Mouse (Mus musculus) C2C12 (cell line): Measurements from ENCODE around the gene Ccdc162. TPM values are rescaled to one million over a fixed set of nuclear protein-coding genes. Genes with fewer than 3 reads are reported as not detected.

ENCODE experiments used
- H3K27me3 ChIP-seq: one replicate; pipeline ENCODE4 v1.6.1; 2011; ENCODE audit not compliant: control insufficient read depth, insufficient read depth, insufficient read length
- H3K36me3 ChIP-seq: one replicate; pipeline ENCODE4 v1.6.1; 2011; ENCODE audit not compliant: control insufficient read depth, insufficient read depth
- H3K4me3 ChIP-seq: one replicate; pipeline ENCODE4 v1.5.1; 2011; ENCODE audit warnings: mild to moderate bottlenecking, control low read depth; ENCODE audit not compliant: poor library complexity, insufficient read depth, severe bottlenecking
- H3K79me2 ChIP-seq: one replicate; pipeline ENCODE4 v1.6.1; 2011; ENCODE audit not compliant: control insufficient read depth, insufficient read depth
- H3K79me3 ChIP-seq: one replicate; pipeline ENCODE4 v1.6.1; 2011; ENCODE audit warnings: low read depth, control low read depth
- H3ac ChIP-seq: one replicate; pipeline ENCODE3; 2011; ENCODE audit warnings: low read depth; ENCODE audit not compliant: control insufficient read depth, insufficient read length
- CEBPB ChIP-seq: IDR thresholded peaks from one replicate; pipeline ENCODE4 v1.6.1; 2011; ENCODE audit warnings: low read depth, mild to moderate bottlenecking, control low read depth, moderate library complexity
- CTCF ChIP-seq: IDR thresholded peaks from one replicate; pipeline ENCODE4 v1.5.1; 2011; ENCODE audit not compliant: control insufficient read depth, insufficient read depth, insufficient read length
- FOSL1 ChIP-seq: IDR thresholded peaks from one replicate; pipeline ENCODE4 v1.8.0; 2011; ENCODE audit warnings: mild to moderate bottlenecking, low read length; ENCODE audit not compliant: poor library complexity, insufficient read depth, severe bottlenecking
- MAX ChIP-seq: IDR thresholded peaks from one replicate; pipeline ENCODE4 v1.6.1; 2011; ENCODE audit warnings: mild to moderate bottlenecking, control low read depth
- MYOD1 ChIP-seq: IDR thresholded peaks from one replicate; pipeline ENCODE4 v1.6.1; 2011; ENCODE audit warnings: low read depth; ENCODE audit not compliant: control insufficient read depth, insufficient read length
- MYOG ChIP-seq: IDR thresholded peaks from one replicate; pipeline ENCODE4 v1.6.1; 2011; ENCODE audit not compliant: control insufficient read depth, insufficient read length; ENCODE audit errors: extremely low read depth
- USF1 ChIP-seq: IDR thresholded peaks from one replicate; pipeline ENCODE4 v1.6.1; 2011; ENCODE audit warnings: low read depth, mild to moderate bottlenecking, control low read depth, moderate library complexity
- polyA plus RNA-seq: library from polyadenylated mRNA; unstranded; fragments of >200 nt; fragmentation: generic; extraction: Trizol; gene quantifications from one replicate; pipeline ENCODE4 v1.2.1, GENCODE M21; 2012; ENCODE audit warnings: missing spikeins

The Ccdc162 gene
- polyA plus RNA-seq, 1 experiment = 0.13 TPM

GRCm38 (mm10) chr10:41519640-41520409, 196.6 kb downstream of the Ccdc162 start:
- H3K27me3 ChIP-seq = no peaks in the 10 kb centered on the region
- H3K36me3 ChIP-seq = peaks cover 23% of the 10 kb centered on the region
- H3ac ChIP-seq = peak overlapping the region; percentile 83
- peaks cover 51% of the 10 kb centered on the region for H3K79me3 ChIP-seq
- TF ChIP-seq MAX (peak; percentile 39), CEBPB (no peak)
- H3K4me3 ChIP-seq = peak overlapping the region; percentile 80
- H3K79me2 ChIP-seq = peaks cover 55% of the 10 kb centered on the region

- Histone ChIP-seq H3K79me2 (peaks cover 48% of the 10 kb centered on the region), H3K36me3 (peaks cover 16% of the 10 kb centered on the region), H3K27me3 (no peaks in the 10 kb centered on the region), H3K79me3 (peaks cover 44% of the 10 kb centered on the region), H3K4me3 (peak within 1 kb of the TSS; percentile 80), H3ac (peak within 1 kb of the TSS; percentile 88)
- TF ChIP-seq CTCF (no peak), MYOD1 (peak; percentile 15), MYOG (no peak), FOSL1 (no peak), CEBPB (no peak), USF1 (peak; percentile 91), MAX (peak; percentile 58)
Observed at GRCm38 (mm10) chr10:41518981-41519618, 197.3 kb downstream of the Ccdc162 start, which contains the start of gene Cd164. TSS of gene Cd164 (plus strand) at chr10:41519414.

- Histone ChIP-seq H3K36me3 (peaks cover 11% of the 10 kb centered on the region), H3K79me2 (peaks cover 42% of the 10 kb centered on the region), H3ac (peak overlapping the region; percentile 88), H3K79me3 (peaks cover 38% of the 10 kb centered on the region), H3K4me3 (peak overlapping the region; percentile 80), H3K27me3 (peaks cover 3% of the 10 kb centered on the region)
- TF ChIP-seq CTCF (peak; percentile 19), USF1 (no peak)
Observed at GRCm38 (mm10) chr10:41518508-41518980, 197.9 kb downstream of the Ccdc162 start.

DNA sequence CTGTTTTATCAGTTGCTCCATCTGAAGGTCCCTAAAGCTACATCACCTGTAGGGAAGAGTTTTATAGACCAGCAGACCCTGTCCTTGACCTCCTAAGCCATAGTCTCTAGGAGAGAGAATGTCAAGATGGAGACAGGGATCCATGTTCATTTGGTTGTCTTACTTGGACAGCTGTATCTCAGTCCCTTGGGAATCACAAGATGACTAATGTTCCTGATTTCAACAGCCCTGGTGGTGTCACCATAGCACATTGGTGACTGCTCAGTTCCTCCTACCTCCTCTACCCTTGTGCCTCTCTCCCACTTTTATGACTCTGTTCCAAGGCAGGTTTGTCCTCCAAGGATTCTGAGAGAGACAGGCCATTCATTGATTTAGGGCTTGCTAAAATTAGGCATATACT, 201.5 kb downstream of the Ccdc162 start:
- Histone ChIP-seq H3K79me2 (peaks cover 6% of the 10 kb centered on the region), H3K36me3 (no peaks in the 10 kb centered on the region), H3ac (no peak overlapping the region), H3K27me3 (peaks cover 4% of the 10 kb centered on the region), H3K79me3 (peaks cover 2% of the 10 kb centered on the region), H3K4me3 (no peak overlapping the region)
- no peak for TF ChIP-seq MAX
- no peak for TF ChIP-seq CEBPB
- TF ChIP-seq CTCF = no peak
- no peak for TF ChIP-seq MYOD1
- no peak for TF ChIP-seq MYOG
- no peak for TF ChIP-seq FOSL1
- TF ChIP-seq USF1 = no peak

GRCm38 (mm10) chr10:41514301-41514700, 202.1 kb downstream of the Ccdc162 start:
- no peak overlapping the region for H3K4me3 ChIP-seq
- H3K36me3 ChIP-seq = no peaks in the 10 kb centered on the region
- peaks cover 4% of the 10 kb centered on the region for H3K27me3 ChIP-seq
- H3K79me2 ChIP-seq = no peaks in the 10 kb centered on the region
- no peak for TF ChIP-seq MYOG
- TF ChIP-seq FOSL1 = no peak
- TF ChIP-seq MAX = no peak
- no peak for TF ChIP-seq MYOD1
- TF ChIP-seq CTCF = no peak
- TF ChIP-seq CEBPB = no peak
- no peak for TF ChIP-seq USF1
- H3K79me3 ChIP-seq = no peaks in the 10 kb centered on the region
- H3ac ChIP-seq = no peak overlapping the region

DNA sequence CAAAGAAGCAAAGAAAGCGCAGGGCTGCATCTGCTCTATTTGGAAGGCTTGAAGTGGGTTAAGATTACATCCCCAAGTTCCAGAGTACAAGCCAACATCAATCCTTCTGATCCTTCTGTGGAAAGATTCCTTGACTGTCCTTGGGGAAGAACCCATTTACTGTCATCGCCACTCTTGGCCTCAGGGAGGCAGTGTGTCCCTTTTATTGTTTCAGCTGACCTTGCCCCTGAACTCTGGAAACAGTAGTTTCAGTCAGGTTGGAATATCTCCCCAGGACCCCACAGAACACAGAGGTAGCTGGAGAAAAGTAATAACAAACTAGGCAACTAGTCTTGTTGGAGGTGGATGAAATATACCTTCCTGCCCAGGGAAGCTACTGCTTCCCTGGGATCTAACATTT, 207.3 kb downstream of the Ccdc162 start:
- TF ChIP-seq USF1 = no peak
- no peak for TF ChIP-seq MAX
- peak; percentile 13 for TF ChIP-seq CTCF
- no peak for TF ChIP-seq MYOG
- no peak for TF ChIP-seq MYOD1
- Histone ChIP-seq H3K27me3 (peaks cover 12% of the 10 kb centered on the region), H3ac (no peak overlapping the region)

More for the DNA sequence above, 207.3 kb downstream of the Ccdc162 start:
- no peaks in the 10 kb centered on the region for H3K36me3 ChIP-seq
- H3K79me2 ChIP-seq = no peaks in the 10 kb centered on the region
- H3K4me3 ChIP-seq = no peak overlapping the region
- no peaks in the 10 kb centered on the region for H3K79me3 ChIP-seq
